ENCODE assay signal across 10 mouse cellular contexts in the genomic region with DNA sequence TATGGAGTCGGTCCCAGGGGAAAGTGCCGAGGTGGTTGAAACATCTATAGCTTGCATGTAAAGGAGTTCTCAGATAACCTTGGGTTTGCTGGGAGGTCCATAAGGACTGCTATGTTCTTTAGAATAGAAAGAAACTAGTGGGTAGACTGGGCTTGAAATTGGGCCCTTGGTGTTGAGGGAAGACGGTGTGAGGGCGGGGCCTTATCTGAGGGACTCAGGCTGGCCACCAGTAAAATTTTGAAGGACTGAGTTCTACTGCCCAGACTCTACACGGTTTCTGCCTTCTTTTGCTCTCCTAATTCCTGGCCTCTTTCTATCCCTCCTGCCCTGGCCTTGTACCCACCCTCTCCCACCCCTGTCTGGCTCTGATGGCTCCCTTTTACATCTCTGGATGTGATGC. TPM values are rescaled to one million over a fixed set of nuclear protein-coding genes. Genes with fewer than 3 reads are reported as not detected.
DNase-seq lines count a peak whose midpoint lies in the region; ATAC-seq and TF ChIP-seq lines count a peak whose summit lies in the region.
"Had no signal": no experiment of that assay in that cellular context is flagged by ENCODE, and none has a peak within 500 bp of the region (broad histone marks: within the 10 kb centered on the region; RNA-seq: fewer than 3 reads in every experiment).

No protein-coding gene starts in this region.

- no peak overlapping the region for H3K9ac ChIP-seq in heart, adult 2 months (ENCODE audit: low read depth, low read length)
- no peak overlapping the region for H3K9ac ChIP-seq in hindbrain, embryonic 11.5 days (ENCODE audit: low read depth, low read length)

- H3K4me2 ChIP-seq in hindbrain, embryonic 11.5 days (replicated peaks; ENCODE audit: low read depth, low read length), result peak overlapping the region; percentile 56

- peak overlapping the region; percentile 93; the same call in 1 of the 2 replicates for H3K4me3 ChIP-seq in heart, adult 2 months
- H3K4me3 ChIP-seq in bone marrow macrophage, adult 2 months (ENCODE audit: insufficient read depth, low read length), result peak overlapping the region; percentile 78; the same call in 1 of the 2 replicates
- peak overlapping the region; percentile 97 for H3K4me3 ChIP-seq in hindbrain, embryonic 11.5 days (ENCODE audit: low read depth, low read length)

- no peak overlapping the region; the same call in 1 of the 2 replicates for H3K27ac ChIP-seq in heart, adult 2 months
- H3K27ac ChIP-seq in bone marrow macrophage, adult 2 months (ENCODE audit: insufficient read depth, low read depth, low read length), result no peak overlapping the region
- H3K27ac ChIP-seq in hindbrain, embryonic 11.5 days (ENCODE audit: low read depth, low read length), result peak overlapping the region; percentile 96; the same call in 1 of the 2 replicates

- peaks cover 3% of the 10 kb centered on the region; the same call in 1 of the 2 replicates for H3K79me2 ChIP-seq in heart, adult 2 months (replicated peaks; ENCODE audit: control insufficient read depth, insufficient read depth, low read length)

- H3K36me3 ChIP-seq in heart, adult 2 months (ENCODE audit: control insufficient read depth, insufficient read depth, low read length), result no peaks in the 10 kb centered on the region
- peaks cover 38% of the 10 kb centered on the region for H3K36me3 ChIP-seq in hindbrain, embryonic 11.5 days (ENCODE audit: control insufficient read depth, insufficient read depth, low read length)

- no peaks in the 10 kb centered on the region for H3K9me3 ChIP-seq in hindbrain, embryonic 11.5 days (ENCODE audit: control insufficient read depth, low read length)

- ATAC-seq in hindbrain, embryonic 11.5 days (ENCODE audit: low FRiP score), result no peak
- ATAC-seq in megakaryocyte-erythroid progenitor cell, adult 5-6 weeks (replicated peaks; ENCODE audit: low FRiP score, low TSS enrichment, poor library complexity, severe bottlenecking), result peak; percentile 20; the same call in 1 of the 2 replicates

- no peak for TF ChIP-seq POLR2A in heart, adult 2 months (IDR thresholded peaks at IDR 0.05; ENCODE audit: insufficient read depth, low read depth, low read length)
- TF ChIP-seq POLR2A in bone marrow macrophage, adult 2 months (IDR thresholded peaks at IDR 0.05; ENCODE audit: borderline replicate concordance, low read depth, low read length), result no peak

- H3K4me1 ChIP-seq in heart, adult 2 months (ENCODE audit: control insufficient read depth, insufficient read depth, low read length), result peaks cover 2% of the 10 kb centered on the region; the same call in 1 of the 2 replicates
- H3K4me1 ChIP-seq in bone marrow macrophage, adult 2 months (ENCODE audit: control insufficient read depth, insufficient read depth, low read length), result peaks cover 3% of the 10 kb centered on the region; the same call in 1 of the 2 replicates
- no peaks in the 10 kb centered on the region; the same call in 1 of the 2 replicates for H3K4me1 ChIP-seq in hindbrain, embryonic 11.5 days (replicated peaks; ENCODE audit: control insufficient read depth, insufficient read depth, low read length)

- no peaks in the 10 kb centered on the region for H3K27me3 ChIP-seq in heart, adult 2 months (ENCODE audit: control insufficient read depth, insufficient read depth, low read length)
- H3K27me3 ChIP-seq in hindbrain, embryonic 11.5 days (ENCODE audit: control insufficient read depth, insufficient read depth, low read length), result no peaks in the 10 kb centered on the region

- TF ChIP-seq EP300 in heart, adult 2 months (IDR thresholded peaks at IDR 0.05; ENCODE audit: insufficient read depth, low read depth, low read length), result no peak

- WGBS in heart, adult 2 months, result 55% methylated on average over 5 of the region's 5 CpGs
- WGBS in hindbrain, embryonic 11.5 days, result 79% methylated on average over 5 of the region's 5 CpGs

- intact Hi-C loops in heart, adult 2 months (cut with DNase I), result loop anchor here (2.0 kb wide), 1 partner anchor 26 kb away; no protein-coding TSS in a partner anchor

- no peak for TF ChIP-seq CTCF in heart, adult 2 months (IDR thresholded peaks at IDR 0.05)
- no peak for TF ChIP-seq CTCF in bone marrow macrophage, adult 2 months (IDR thresholded peaks at IDR 0.05; ENCODE audit: low read depth, low read length)

- no peak for DNase-seq in heart, adult 2 months
- DNase-seq in heart, adult 9 months (ENCODE audit: low spot score in 2 of 2), result no peak
- DNase-seq in hindbrain, embryonic 11.5 days (ENCODE audit: low spot score), result no peak
- DNase-seq in adrenal gland, postnatal 10 days, result no peak
- no peak for DNase-seq in embryo, embryonic 11 days
- no peak for DNase-seq in thymus, postnatal 10 days (ENCODE audit: low spot score in 2 of 2)
- DNase-seq: kidney, postnatal 4 days; right cerebral cortex, postnatal 25 days had no signal

RNA-seq across cellular contexts. Expression of a gene that starts 1.6 kb away (rescaled TPM):
- total RNA-seq in heart, adult 2 months (2021), result 10 to 100 TPM; 28.0 to 28.3 TPM
- polyA plus RNA-seq in heart, adult 2 months (2012; rRNA removed), result 24.1 and 30.1 TPM in 2 replicates
- polyA plus RNA-seq in bone marrow macrophage, adult 2 months (2012; ENCODE audit: insufficient read depth, insufficient read length, missing spikeins), result 18.7 and 20.7 TPM in 2 replicates
- 18.1 and 23.5 TPM in 2 replicates for polyA plus RNA-seq in hindbrain, embryonic 11.5 days (2014; fragmentation: Nextera tagmentation; extraction: Ambion mirVana)
- total RNA-seq in megakaryocyte-erythroid progenitor cell, adult 5-6 weeks (2014; fragmentation: Nextera tagmentation), result 8.4 and 8.7 TPM in 2 replicates
- total RNA-seq in megakaryocyte-erythroid progenitor cell, adult 5-6 weeks (2017), result 2.6 and 3.1 TPM in 2 replicates
- total RNA-seq in adrenal gland, postnatal 10 days (2021), result 10 to 100 TPM; 35.6 to 48.1 TPM

RNA-seq across cellular contexts. Expression of a gene that starts 11.4 kb away (rescaled TPM):
- 10 to 100 TPM; 34.7 TPM for total RNA-seq in heart, adult 2 months (2021)
- 25.7 and 35.6 TPM in 2 replicates for polyA plus RNA-seq in heart, adult 2 months (2012; rRNA removed)
- polyA plus RNA-seq in bone marrow macrophage, adult 2 months (2012; ENCODE audit: insufficient read depth, insufficient read length, missing spikeins), result 49.4 and 60.6 TPM in 2 replicates
- polyA plus RNA-seq in hindbrain, embryonic 11.5 days (2014; fragmentation: Nextera tagmentation; extraction: Ambion mirVana), result 38.3 and 45.9 TPM in 2 replicates
- total RNA-seq in megakaryocyte-erythroid progenitor cell, adult 5-6 weeks (2014; fragmentation: Nextera tagmentation), result 328 and 406 TPM in 2 replicates
- total RNA-seq in megakaryocyte-erythroid progenitor cell, adult 5-6 weeks (2017), result 265 and 312 TPM in 2 replicates
- total RNA-seq in adrenal gland, postnatal 10 days (2021), result 10 to 100 TPM; 84.3 to 96.3 TPM

RNA-seq across cellular contexts. Expression of a gene that starts 51.6 kb away (rescaled TPM):
- not detected for total RNA-seq in heart, adult 2 months (2021)
- 0.08 TPM in 1 of 2 replicates, not detected in the other for polyA plus RNA-seq in heart, adult 2 months (2012; rRNA removed)
- not detected in 2 replicates for polyA plus RNA-seq in bone marrow macrophage, adult 2 months (2012; ENCODE audit: insufficient read depth, insufficient read length, missing spikeins)
- 0.05 and 0.07 TPM in 2 replicates for polyA plus RNA-seq in hindbrain, embryonic 11.5 days (2014; fragmentation: Nextera tagmentation; extraction: Ambion mirVana)
- not detected in 2 replicates for total RNA-seq in megakaryocyte-erythroid progenitor cell, adult 5-6 weeks (2014; fragmentation: Nextera tagmentation)
- not detected in 2 replicates for total RNA-seq in megakaryocyte-erythroid progenitor cell, adult 5-6 weeks (2017)
- not detected for total RNA-seq in adrenal gland, postnatal 10 days (2021)
